Mouse (Mus musculus) skeletal muscle tissue, postnatal 0 days (tissue): ENCODE results near the gene Nxpe5. TPM values are rescaled to one million over a fixed set of nuclear protein-coding genes. Genes with fewer than 3 reads are reported as not detected.

Experiments used
- polyA plus RNA-seq: library from polyadenylated mRNA; unstranded; fragments of >200 nt; fragmentation: Nextera tagmentation; extraction: Ambion mirVana; gene quantifications from 2 replicates; pipeline ENCODE4 v1.2.1, GENCODE M21; 2015

Gene Nxpe5
- 0.97 and 1.1 TPM in 2 replicates for polyA plus RNA-seq

DNA sequence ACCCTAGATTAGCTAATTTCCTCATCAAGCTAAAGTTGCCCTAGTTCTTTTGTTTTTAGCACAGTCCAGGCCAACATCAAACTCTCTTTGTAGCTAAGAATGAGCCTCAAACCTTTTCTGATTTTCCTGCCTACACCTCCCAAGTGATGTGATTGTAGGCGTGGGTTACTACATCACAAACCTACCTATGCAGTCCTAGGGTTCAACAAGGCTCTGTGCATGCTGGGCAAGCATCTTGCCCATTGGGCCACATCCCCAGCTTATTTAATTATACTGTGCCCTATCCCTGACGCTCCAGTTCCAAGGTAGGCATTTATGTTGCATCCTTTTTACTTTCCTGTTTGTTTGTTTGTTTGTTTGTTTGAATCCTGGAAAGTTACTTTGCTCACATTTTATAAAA, at the start of gene Nxpe5:
Gene Nxpe5, plus strand, starts transcription at position 199 of the 400 bp plus-strand sequence.

GRCm38 (mm10) chr5:138186950-138187638, 38.6 kb upstream of the Nxpe5 start, which contains the start of the genes Taf6 and Cnpy4:
Taf6 (minus strand) TSS chr5:138187451.
Cnpy4 (plus strand) TSS chr5:138187485.

DNA sequence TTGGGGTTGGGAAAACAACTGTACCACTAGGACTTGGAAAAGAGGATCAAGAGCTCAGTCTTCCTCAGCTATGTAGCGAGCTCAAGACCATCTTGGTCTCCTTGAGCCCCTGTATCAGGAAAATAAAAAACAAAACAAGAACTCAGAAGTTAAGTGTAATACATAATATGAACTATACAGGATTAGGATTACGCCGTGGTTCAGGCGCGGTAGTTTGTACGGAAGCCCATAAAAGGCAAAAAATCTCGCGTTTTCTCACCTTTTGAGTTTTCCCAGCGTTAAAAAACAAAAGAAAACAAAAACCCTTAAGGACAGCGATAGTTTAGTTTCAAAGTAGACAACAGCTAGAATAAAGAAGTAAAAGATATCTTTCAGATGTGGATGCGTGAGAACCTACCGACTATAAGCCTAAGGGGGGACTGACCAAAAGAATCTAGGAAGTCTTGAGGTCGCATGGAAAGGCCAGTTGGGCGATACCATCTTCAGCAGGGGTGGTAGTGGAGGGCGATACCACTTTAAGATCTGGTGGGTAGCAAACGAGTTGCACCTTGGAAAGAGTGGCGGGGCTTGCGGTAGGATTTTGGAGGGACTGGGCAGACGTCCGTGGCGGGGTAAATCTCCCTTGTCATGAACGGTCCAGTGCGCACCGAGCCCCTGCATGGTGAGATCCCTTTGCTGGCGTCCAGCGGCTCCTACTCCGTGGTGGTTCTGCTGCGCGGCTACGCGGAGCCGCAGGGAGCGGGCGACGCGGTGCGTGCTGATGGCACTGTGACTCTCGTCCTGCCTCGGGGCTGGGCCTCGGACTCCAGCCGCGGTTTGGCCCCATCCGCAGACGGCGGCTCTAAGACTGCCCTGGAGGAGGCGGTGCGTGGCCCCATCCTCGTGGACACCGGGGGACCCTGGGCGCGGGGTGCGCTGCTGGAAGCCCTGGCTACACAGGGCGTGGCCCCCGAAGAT, 31.6 kb upstream of the Nxpe5 start, which contains the start of gene Mblac1:
Gene Mblac1, plus strand, starts transcription at position 544 of the 957 bp plus-strand sequence.

DNA sequence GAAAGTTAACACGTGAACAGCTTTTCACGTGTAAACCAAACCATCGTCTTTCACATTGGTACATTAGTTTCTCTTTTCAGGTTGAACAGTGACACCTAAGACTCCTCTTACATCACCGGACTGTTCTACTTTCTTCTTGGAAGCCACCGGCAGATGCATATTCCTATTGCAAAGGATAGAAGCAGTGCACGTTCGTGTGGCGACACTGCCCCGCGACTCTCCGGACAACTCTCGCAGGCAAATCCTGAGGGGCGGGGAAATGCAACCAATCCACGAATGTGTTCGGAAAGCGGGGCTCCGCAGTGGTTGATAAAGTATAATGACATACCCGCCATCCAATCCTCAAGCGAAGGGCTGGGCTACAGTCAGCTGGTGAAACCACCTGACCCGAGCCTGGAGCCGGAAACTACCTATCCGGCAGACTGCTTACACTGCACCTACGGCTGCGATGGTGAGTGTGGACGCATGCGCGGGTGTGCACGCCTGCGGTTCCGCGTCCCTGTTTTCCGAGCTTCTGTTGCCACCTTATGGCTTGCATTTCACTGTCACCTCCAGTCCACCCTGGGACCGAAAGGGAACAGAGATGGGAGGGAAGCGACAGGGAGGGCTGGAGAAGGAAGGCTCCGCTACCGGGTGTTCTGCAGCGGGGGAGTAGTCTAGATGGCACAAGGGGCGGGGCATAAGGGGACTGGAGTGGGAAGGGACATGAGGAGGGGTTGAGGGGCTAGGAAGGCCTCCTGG, 29.8 kb downstream of the Nxpe5 start, which contains the start of gene Lamtor4:
Gene Lamtor4, plus strand, starts transcription at position 130 of the 741 bp plus-strand sequence.

GRCm38 (mm10) chr5:138263260-138264206, 37.8 kb downstream of the Nxpe5 start, which contains the start of gene BC037034:
BC037034 (minus strand) TSS chr5:138264033.

GRCm38 (mm10) chr5:138272409-138272923, 46.8 kb downstream of the Nxpe5 start, which contains the start of gene Gal3st4:
Gal3st4 (minus strand) TSS chr5:138272840.

GRCm38 (mm10) chr5:138279585-138280424, 54.1 kb downstream of the Nxpe5 start, which contains the start of the genes Gm43720, Gpc2 and Stag3:
Gm43720 (minus strand) TSS chr5:138279958.
Gpc2 (minus strand) TSS chr5:138280005.
Stag3 (plus strand) TSS chr5:138280240.

Other genes with a start within 250 kb of the Nxpe5 start
- gene Azgp1, start 244.4 kb upstream of the Nxpe5 start, polyA plus RNA-seq = 0.11 and 0.55 TPM in 2 replicates
- gene Smok3a, start 204.6 kb upstream of the Nxpe5 start, polyA plus RNA-seq = not detected in 2 replicates
- not detected in 2 replicates for gene Smok3b, start 204.5 kb upstream of the Nxpe5 start, polyA plus RNA-seq
- not detected in 2 replicates for gene Smok3c, start 172.7 kb upstream of the Nxpe5 start, polyA plus RNA-seq
- gene Zkscan1, start 140.8 kb upstream of the Nxpe5 start, polyA plus RNA-seq = 5.0 and 5.2 TPM in 2 replicates
- 21.8 and 23.8 TPM in 2 replicates for gene Zscan21, start 109.0 kb upstream of the Nxpe5 start, polyA plus RNA-seq
- 7.8 and 9.0 TPM in 2 replicates for gene Zfp113, start 70.2 kb upstream of the Nxpe5 start, polyA plus RNA-seq
- 227 and 247 TPM in 2 replicates for gene Cops6, start 64.8 kb upstream of the Nxpe5 start, polyA plus RNA-seq
- 9.2 and 9.3 TPM in 2 replicates for gene Ap4m1, start 53.9 kb upstream of the Nxpe5 start, polyA plus RNA-seq
- 32.0 and 36.3 TPM in 2 replicates for gene Mcm7, start 53.5 kb upstream of the Nxpe5 start, polyA plus RNA-seq
- 33.2 and 37.7 TPM in 2 replicates for gene Taf6, start 38.4 kb upstream of the Nxpe5 start, polyA plus RNA-seq
- gene Cnpy4, start 38.4 kb upstream of the Nxpe5 start, polyA plus RNA-seq = 17.2 and 20.2 TPM in 2 replicates
- gene Mblac1, start 31.6 kb upstream of the Nxpe5 start, polyA plus RNA-seq = 7.0 and 7.1 TPM in 2 replicates
- 71.2 and 72.6 TPM in 2 replicates for gene Lamtor4, start 29.6 kb downstream of the Nxpe5 start, polyA plus RNA-seq
- gene BC037034, start 38.1 kb downstream of the Nxpe5 start, polyA plus RNA-seq = 1.3 and 2.8 TPM in 2 replicates
- gene Gal3st4, start 46.9 kb downstream of the Nxpe5 start, polyA plus RNA-seq = 0.68 and 1.4 TPM in 2 replicates
- gene Gm43720, start 54.1 kb downstream of the Nxpe5 start, polyA plus RNA-seq = 0.09 and 0.15 TPM in 2 replicates
- 1.5 and 2.3 TPM in 2 replicates for gene Gpc2, start 54.1 kb downstream of the Nxpe5 start, polyA plus RNA-seq
- gene Stag3, start 54.3 kb downstream of the Nxpe5 start, polyA plus RNA-seq = 0.91 and 1.3 TPM in 2 replicates
- gene Pvrig, start 116.1 kb downstream of the Nxpe5 start, polyA plus RNA-seq = not detected in 2 replicates
- 9.8 and 11.8 TPM in 2 replicates for gene Zfp157, start 215.6 kb downstream of the Nxpe5 start, polyA plus RNA-seq